Mouse (Mus musculus): Measurements from ENCODE around the gene Gm16503.
"Not testable (repeated sequence)": the region's sequence is repeated elsewhere in the genome, so short reads cannot be mapped to it uniquely, and the experiment has no call there.

- not testable (repeated sequence) for TF ChIP-seq E2F4 (IDR thresholded peaks at IDR 0.05; ENCODE audit: borderline replicate concordance, low read depth, low read length); TAL1 (IDR thresholded peaks at IDR 0.05; ENCODE audit: low read length); CTCF (IDR thresholded peaks at IDR 0.05 in 2 of 3, conservative IDR thresholded peaks at IDR 0.05 in 1 of 3; ENCODE audit: control insufficient read depth in 1 of 3, insufficient read depth in 1 of 3, low read depth in 2 of 3, low read length in 3 of 3, poor library complexity in 1 of 3, severe bottlenecking in 1 of 3); JUND (IDR thresholded peaks at IDR 0.05; ENCODE audit: low read depth, low read length); GATA1 (IDR thresholded peaks at IDR 0.05; ENCODE audit: low read depth, low read length); SMC3 (IDR thresholded peaks at IDR 0.05; ENCODE audit: low read depth, low read length)
Observed at GRCm38 (mm10) chr4:147498772-147499613, 41.0 kb upstream of the Gm16503 start.
